Mouse (Mus musculus) retina, adult 2 months (tissue): ENCODE data around the gene Vps4a.
"Not testable (repeated sequence)": the region's sequence is repeated elsewhere in the genome, so short reads cannot be mapped to it uniquely, and the experiment has no call there.

ENCODE experiments used
- DNase-seq: peaks from one replicate; pipeline ENCODE4 v3.0.0-alpha.2; 2012; ENCODE audit warnings: low read depth, low spot score

The Vps4a gene

DNA sequence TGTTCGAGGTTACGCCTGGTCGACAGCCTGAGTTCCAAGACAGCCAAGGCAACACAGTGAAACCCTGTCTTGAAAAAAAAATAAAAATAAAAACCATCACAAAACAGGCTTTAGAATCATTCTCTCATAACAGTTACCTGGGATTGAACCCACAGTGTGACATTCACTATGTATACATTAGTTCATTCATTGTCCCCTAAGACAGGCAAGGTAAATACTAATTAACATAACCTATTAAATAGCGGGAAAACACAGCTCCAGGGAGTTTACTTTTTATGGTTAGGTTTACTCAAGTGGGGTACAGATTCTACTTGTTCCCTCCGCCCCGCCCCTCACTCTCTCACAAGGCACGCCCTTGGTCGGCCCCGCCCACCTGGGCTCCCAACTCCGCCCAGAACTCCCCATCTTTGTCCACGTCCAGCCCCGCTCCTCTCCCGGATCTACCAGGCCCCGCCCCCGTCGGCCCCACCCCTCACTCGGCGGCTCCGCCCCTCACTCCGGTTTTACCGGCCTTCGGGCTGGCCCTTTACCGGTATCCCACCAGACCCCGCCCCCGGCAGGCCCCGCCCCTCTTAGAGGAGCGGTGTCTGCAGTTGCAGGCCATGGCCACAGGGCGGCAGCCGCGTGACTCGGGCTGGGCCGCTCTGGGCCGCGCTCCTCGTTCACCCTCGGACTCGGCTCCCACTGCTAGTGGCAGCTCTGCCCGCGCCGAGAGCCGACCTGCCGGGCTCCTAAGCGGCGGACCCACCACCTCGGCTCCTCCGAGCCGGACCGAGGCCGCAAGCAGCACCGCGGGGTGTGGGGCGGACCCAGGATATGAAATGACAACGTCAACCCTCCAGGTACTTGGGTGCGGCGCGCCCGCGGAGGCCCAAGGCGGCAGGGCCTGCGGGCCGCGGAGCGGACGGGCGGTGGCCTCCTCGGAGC lies at the start of gene Vps4a:
Vps4a (plus strand) TSS at position 573 of the 927 bp plus-strand sequence.
- peak; percentile 85 for DNase-seq

DNA sequence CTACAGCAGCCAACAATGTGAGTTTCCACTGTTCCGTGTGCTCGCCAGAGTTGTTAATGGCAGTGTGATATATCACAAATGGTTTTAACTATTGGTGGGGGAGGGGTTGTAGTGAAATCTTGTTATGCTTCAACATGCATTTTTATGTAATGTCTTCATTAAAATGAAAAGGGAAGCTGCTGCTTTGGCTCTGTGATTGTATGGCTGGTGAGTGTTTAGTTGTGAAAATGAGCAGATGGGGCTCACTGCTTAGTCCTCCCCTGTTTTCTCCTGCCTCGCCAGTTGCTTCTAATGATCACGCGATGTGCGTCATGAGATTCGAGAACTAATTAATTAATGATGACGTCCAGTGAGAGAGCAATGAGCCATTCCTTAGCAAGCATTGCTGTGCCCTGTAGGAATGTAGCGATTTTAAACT lies 45.6 kb upstream of the Vps4a start:
- no peak for DNase-seq

DNA sequence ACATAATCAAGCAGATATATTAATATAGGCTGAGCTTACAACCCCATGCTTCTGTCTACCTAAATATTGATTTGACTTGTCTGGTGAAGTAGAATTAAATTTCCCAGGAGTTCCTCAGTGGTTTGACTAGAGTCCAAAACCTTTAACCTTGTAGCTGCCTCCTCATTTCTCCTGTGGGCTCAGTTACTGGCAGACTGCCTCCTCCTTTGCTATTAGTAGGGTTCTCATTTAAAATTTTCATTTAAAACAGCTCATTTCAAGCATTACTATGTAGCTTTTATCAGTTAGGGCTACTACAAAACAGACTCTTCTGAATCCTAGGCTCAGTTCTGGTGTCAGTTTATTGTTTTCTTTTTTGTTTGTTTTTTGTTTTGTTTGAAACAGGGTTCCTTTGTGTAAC lies 45.1 kb upstream of the Vps4a start:
- DNase-seq, result no peak

DNA sequence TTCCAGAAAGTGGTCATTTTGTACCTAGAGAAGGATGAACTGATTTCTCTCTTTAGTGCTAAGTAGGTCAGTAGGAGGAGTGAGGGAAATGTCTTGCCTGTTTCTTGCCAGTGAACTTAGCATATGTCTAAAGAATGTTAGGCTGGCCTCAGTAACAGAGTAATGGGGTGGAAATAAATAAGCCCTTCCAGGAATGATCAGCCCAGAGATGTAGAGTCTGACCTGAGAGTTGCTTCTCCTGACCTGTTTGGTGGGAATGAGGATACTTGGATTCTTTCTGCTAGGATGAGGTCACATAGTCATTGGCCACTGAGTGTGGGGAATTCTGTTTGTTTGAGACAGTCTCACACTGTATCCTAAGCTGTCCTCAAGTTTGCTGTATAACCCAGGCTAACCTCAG lies 43.5 kb upstream of the Vps4a start:
- DNase-seq, result no peak

DNA sequence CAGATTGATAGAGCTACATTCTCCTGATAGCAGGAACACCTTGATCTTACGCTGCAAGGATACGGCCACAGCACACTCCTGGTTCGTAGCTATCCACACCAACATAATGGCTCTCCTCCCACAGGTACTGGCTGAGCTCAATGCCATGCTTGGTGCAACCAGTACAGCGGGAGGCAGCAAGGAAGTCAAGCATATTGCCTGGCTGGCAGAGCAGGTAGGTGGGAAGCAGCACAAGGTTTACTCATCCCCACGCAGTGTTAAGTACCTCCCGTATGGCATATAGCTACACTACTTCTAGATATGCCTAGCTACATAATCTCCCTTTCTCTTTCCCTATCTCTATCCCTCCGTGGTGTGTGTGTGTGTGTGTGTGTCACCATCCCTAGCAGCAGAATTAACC lies 39.6 kb upstream of the Vps4a start:
- no peak for DNase-seq

DNA sequence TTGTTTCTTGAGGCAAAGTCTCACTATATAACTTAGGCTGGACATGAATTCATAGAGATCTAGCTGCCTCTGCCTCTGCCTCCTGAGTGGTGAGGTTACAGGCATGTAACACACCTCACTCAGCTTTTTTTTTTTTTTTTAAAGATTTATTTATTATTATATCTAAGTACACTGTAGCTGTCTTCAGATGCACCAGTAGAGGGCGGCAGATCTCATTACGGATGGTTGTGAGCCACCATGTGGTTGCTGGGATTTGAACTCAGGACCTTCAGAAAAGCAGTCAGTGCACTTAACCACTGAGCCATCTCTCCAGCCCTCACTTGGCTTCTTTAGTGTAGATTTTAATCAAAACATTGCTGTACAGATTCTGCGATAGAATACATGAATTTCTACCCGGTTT lies 34.7 kb upstream of the Vps4a start:
- DNase-seq, result not testable (repeated sequence)

DNA sequence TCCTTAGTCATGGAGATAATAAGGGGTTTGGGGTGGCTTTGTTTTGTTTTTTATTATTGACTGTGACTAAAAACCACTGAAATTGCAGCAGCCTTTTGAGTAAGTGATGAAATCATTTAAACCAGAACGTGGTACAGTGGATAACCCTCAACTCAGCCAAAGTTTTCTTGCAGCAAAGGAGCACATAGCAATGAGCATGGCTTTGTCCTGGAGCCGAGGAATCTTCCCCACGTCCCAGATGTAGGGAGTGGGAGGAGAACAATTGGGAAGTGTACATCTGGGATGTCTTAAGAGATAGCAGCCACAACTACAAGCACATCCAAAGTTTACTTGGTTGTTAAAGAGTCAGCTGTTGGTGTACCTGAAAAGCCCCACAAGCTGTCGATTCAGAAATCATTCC lies 33.6 kb upstream of the Vps4a start:
- no peak for DNase-seq

DNA sequence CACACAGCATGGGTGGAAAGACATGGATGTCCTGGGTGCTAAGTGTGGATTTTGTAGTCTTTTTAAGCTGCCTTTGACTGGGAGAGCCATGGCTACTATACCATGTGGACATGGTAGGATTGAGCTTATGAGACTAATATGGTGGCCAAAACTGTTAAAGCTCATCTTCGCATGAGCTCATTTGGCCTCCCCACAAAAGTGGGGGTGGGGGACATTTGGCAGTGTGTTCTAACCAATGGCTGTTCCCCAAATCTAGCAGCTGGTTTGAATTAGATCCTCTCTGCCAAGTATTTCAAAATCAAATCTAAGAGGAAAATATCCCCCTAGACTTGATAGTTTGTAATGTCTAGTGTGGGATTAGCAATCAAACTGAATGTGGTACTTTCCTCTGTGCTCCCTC lies 32.0 kb upstream of the Vps4a start:
- DNase-seq, result no peak

DNA sequence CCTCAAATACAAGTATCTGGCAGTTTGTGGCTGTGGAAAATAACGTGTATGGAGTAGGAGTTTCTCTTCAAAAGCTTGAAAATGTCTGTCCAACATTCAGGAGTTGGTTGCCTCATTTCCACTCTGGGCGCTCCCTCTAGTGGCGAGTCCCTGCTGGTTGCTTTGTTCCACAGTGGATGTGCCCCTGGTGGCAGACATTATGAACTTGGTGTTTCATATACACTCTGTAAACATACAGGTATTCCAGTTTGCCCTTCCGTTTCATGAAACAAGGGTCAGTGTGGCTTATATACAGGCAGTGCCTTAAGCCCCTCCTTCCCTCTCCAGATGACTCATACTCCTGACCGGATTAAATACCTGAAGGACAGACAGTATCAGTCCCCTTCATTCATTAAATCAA lies 28.5 kb upstream of the Vps4a start:
- DNase-seq, result peak; percentile 68

DNA sequence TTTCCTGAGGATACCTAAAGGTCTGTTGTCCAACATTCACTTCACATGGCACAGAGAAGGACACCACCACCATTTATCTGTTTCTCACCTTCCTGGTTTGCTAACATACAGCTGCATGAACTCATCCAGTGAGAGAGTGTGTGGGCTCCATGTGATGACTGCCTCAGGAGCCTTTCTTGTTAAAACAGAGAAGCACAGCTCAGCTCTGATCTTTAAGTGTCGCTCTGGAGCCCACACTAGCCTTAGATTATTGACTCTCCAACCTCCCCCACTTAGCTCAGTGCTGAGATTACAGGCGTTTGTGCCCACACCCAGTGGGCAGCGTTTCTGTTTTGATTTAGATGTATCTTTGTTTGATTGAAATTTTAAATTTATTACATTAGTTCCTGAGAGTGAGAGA lies 23.2 kb upstream of the Vps4a start:
- DNase-seq, result no peak

DNA sequence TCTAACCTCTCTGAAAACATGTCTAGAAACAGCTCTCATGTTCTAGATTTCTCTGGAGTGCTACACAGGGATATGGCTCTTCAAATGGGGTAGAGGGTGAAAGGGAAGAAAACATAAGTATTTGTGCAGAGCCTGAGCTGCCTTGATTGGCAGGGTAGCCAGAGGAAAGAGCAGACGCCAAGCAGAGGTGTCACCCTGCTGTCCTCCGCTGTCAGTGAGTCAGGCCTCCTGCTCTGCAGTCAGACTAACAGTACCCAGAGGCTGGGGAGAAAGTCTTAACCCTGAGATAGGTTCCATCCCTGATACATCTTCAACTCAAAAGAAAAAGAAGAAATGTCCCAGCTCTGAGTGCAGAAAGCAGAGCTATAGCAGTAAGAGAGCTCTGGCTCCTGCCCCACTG lies 18.4 kb upstream of the Vps4a start:
- no peak for DNase-seq

DNA sequence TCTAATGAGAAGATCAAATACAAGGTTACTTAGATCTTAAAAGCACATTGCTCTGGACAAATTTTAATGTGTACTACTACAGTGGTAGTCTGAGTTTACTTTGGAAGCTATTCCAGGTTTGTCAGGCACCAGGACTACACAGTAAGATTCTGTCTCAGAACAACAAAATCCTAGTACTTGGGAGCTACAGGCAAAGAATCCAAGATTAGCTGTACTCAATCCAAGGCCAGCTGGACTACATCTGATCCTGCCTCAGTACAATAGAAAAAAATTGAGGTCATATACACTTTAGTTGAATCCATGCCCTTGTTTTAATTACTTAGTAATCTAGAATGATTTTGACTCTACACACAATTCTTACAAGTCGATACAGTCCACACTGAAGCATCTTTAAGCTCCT lies 16.1 kb upstream of the Vps4a start:
- DNase-seq, result no peak

DNA sequence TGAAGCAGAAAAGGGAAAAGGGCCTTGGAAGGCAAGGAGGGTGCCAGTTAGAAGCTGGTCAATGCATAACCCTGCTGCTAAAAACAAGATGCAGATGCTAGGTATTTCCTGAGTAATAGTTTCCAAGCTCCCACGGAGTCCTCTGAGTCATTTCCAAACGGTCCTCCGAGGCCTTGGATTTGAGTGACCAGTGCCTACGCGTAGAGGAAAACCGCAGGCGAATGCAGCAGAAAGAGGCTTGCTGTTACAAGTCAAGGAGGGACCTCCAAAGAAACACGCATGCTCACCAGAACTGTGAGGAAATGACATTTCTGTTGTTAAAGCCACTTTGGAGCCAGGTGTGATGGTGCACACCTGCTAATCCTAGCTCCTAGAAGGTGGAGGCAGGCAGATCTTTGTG lies 7.5 kb upstream of the Vps4a start:
- no peak for DNase-seq

DNA sequence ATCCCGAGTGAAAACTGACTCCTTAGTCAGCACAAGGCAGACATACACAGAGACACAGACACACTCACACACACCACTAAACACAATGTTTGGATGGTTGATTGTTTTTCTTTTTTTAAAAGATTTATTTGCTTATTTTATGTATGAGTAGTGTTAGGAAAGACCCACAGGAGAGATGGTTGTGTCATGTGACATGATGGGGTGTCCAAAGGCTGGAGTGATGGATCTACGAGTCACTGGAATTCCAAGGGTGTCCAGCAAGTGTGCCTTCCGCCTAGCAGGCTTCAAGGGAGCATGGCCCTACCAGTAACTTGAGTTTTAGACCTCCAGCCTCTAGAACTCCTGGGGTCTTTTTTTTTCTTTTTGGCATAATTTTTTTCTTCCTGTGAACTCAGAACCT lies 1.7 kb upstream of the Vps4a start:
- no peak for DNase-seq

DNA sequence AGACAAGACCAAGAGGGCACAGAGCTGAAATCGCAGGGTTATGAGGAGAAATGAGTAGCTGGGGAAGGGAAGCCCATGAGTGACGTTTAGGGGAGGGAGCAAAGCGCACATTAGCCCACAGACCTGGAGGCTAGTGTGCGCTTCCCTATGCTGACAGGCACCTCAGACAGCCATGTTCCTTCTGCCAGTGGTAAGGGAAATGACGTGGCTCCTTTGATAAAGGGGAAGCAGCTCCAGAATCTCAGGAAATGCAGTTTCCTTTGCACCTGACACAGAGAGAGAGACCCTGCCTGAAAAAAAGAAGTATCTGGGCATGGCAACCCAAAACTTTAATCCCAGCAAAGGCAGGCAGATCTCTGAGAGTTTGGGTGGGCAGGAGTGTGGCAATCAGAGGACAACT lies 964 bp upstream of the Vps4a start:
- DNase-seq, result no peak

DNA sequence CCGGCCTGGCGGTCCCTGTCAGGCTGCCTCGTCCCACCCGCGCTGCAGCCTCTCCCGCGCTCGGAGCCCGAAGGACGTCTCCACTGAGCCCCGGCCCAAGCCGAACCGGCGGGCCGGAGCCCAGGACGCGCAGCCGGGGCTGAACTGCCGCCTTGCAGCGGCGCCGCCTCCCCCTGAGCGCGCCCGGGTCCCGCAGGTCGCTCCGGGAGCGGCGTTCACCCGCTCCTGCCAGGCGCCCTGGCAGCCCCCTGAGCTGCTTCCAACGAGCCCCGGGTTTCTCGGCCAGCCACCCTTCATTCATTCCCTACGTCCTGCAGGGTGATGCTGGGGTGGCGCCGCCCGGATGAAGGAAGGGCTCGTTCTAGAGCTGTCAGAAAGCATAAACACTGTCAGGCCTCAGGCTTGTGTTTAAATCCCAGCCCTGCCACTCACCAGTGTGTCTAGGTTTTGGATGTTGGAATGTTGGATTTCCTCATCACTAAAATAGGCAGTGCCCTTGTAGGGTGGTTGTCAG lies 612 bp downstream of the Vps4a start:
- DNase-seq, result no peak

DNA sequence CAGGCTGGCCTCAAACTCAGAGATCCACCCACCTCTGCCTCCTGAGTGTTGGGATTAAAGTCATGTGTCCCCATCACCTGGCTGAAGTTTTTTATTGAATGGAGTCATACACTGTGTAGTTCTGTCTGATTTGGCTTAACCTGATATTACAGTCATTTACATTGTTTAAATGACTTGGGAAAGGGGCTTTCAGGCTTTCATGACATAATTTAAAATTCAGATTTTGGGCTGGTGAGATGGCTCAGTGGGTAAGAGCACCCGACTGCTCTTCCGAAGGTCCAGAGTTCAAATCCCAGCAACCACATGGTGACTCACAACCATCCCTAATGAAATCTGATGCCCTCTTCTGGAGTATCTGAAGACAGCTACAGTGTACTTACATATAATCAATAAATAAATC lies 2.6 kb downstream of the Vps4a start:
- DNase-seq, result not testable (repeated sequence)

DNA sequence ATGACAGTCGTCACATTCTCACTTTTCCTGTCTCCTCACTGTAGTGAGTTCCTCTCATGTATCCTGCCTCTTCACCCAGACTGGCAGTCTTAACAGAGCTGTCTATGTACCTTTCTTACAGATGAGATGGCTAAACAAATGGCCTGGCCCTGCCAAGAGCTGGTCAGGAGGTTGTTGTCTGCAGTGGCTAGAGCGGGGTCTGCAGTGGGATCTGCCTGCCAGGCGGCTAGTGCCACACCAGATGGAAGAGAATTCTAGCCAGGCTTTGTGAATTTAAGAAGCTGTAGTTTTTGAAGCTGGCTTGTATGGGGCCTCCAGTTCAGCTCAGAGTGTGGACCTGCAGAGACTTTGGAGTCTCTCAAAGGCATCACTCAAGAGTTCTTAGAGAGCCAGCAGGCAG lies 4.6 kb downstream of the Vps4a start:
- DNase-seq, result no peak

DNA sequence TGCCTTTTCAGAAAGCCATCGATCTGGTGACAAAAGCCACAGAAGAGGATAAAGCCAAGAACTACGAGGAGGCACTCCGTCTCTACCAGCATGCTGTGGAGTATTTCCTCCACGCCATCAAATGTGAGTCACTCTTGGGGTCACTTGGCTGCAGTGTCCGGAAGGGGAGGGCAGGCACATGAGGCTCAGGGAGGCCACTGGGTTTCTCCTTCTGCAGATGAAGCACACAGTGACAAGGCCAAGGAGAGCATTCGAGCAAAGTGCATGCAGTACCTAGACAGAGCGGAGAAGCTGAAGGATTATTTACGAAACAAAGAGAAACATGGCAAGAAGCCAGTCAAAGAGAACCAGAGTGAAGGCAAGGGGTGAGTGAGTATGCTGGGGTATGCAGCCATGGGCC lies 5.6 kb downstream of the Vps4a start:
- no peak for DNase-seq

DNA sequence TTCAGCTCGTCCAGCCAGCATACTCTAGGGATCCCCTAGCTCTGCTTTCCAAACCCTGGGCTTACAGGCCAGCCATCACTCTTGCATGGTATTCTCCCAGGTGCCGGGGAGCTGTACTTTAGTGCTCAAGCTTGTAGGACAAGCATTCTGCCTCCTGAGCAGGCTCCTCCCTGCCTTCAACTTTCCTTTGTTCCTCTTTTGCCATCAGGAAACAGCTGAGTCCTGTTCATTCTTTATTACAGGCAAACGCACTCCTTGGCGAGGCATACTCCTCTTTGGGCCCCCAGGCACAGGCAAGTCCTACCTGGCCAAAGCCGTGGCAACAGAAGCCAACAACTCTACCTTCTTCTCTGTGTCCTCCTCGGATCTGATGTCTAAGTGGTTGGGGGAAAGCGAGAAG lies 9.6 kb downstream of the Vps4a start:
- no peak for DNase-seq

DNA sequence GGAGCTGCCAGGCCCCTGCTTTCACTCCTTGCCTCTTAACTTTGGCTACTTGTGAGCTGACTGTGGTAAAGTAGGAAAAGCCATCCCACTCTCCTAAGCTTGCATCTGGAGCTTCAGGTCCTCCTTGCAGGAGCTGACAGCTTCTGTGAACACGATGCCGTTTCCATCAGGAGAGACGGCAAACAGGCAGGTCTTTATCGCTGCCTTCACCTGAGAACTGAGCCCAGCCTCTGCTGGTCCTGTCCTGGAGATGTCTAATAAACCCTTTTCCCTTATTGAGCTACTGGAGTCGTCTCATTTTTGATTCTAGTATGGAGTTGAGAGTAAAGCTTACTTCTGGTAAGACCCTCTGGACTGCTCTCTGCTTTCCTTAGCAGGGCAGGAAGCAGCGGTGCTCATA lies 14.5 kb downstream of the Vps4a start:
- no peak for DNase-seq

DNA sequence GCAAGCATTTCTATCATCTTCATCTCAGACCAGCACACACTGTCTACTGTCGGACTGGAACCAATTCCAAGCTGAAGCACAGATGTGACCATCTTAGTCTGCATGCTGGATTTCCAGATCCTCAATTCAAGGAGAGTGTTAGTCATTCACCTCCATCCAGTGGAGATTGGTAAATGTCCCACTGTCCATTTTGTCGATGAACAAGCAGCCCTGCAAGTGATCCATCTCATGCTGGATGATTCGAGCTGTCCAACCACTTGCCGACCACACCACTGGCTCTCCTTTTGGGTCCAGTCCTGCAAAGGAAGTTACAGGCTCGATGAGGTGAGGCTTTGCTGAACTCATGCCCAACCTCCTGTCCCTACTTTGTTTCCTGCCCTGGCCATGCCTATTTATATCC lies 16.0 kb downstream of the Vps4a start:
- DNase-seq, result no peak
